Mouse (Mus musculus) hindbrain, embryonic 15.5 days (tissue): ENCODE measurements at regions not wholly inside any gene's neighbourhood (a gene's known extent, or its start where the extent isn't known, plus 50 kb on each side); places are given as distances from the start of the nearest gene placed in this dataset.

Experiments
- ATAC-seq: fragments of 200-750 bp; cut with Nextera tagmentation; 2 replicates; pipeline ENCODE4 v1.8.0; 2017; ENCODE audit warnings: low read depth, moderate number of reproducible peaks, moderate TSS enrichment; ENCODE audit not compliant: low FRiP score
- H3K27ac ChIP-seq: fragments of 300-500 bp; sonication (generic); replicated peaks from 2 replicates; pipeline ENCODE4 v1.5.1; 2015; ENCODE audit warnings: mild to moderate bottlenecking, inconsistent platforms
- H3K27me3 ChIP-seq: fragments of 300-500 bp; sonication (generic); 2 replicates; pipeline ENCODE4 v1.6.1; 2015; ENCODE audit warnings: control low read depth, inconsistent platforms
- H3K36me3 ChIP-seq: fragments of 300-500 bp; sonication (generic); 2 replicates; pipeline ENCODE4 v1.6.1; 2015; ENCODE audit warnings: control low read depth, inconsistent platforms
- H3K4me1 ChIP-seq: fragments of 300-500 bp; sonication (generic); replicated peaks from 2 replicates; pipeline ENCODE4 v1.6.1; 2015; ENCODE audit warnings: control low read depth, inconsistent platforms
- H3K4me2 ChIP-seq: fragments of 300-500 bp; sonication (generic); 2 replicates; pipeline ENCODE4 v1.6.1; 2015; ENCODE audit warnings: moderate library complexity, mild to moderate bottlenecking, inconsistent platforms
- H3K4me3 ChIP-seq: fragments of 300-500 bp; sonication (generic); 2 replicates; pipeline ENCODE4 v1.5.1; 2015; ENCODE audit warnings: mild to moderate bottlenecking, inconsistent platforms
- H3K9ac ChIP-seq: fragments of 300-500 bp; sonication (generic); 2 replicates; pipeline ENCODE4 v1.6.1; 2015; ENCODE audit warnings: inconsistent platforms
- H3K9me3 ChIP-seq: fragments of 300-500 bp; sonication (generic); 2 replicates; pipeline ENCODE4 v1.6.1; 2016; ENCODE audit warnings: control low read depth, inconsistent platforms
- WGBS: fragments of 180-500 bp; shearing (Covaris S2); methylation state at CpG from one replicate; pipeline ENCODE4 v1.1.7; 2015; 5-methylcytosine and 5-hydroxymethylcytosine counted together

- Histone ChIP-seq H3K9me3 (no peaks in the 10 kb centered on the region), H3K4me3 (no peak overlapping the region), H3K27me3 (no peaks in the 10 kb centered on the region), H3K4me1 (peaks cover 27% of the 10 kb centered on the region), H3K9ac (no peak overlapping the region), H3K27ac (no peak overlapping the region), H3K4me2 (no peak overlapping the region), H3K36me3 (no peaks in the 10 kb centered on the region)
- WGBS = 86% methylated on average over 6 of the region's 6 CpGs
- ATAC-seq = no peak
These were observed 143.0 kb downstream of the Fam43a start for GRCm38 (mm10) chr16:30742474-30742873.

- 0 out of 2 replicates have a peak overlapping the region, but pooled peaks have one; percentile 17 for H3K27ac ChIP-seq
- no peak for ATAC-seq
These were observed 144.0 kb downstream of the Fam43a start for GRCm38 (mm10) chr16:30743566-30743965.

GRCm38 (mm10) chr16:30744237-30744636, 144.7 kb downstream of the Fam43a start:
- Histone ChIP-seq H3K27ac (no peak overlapping the region), H3K9ac (no peak overlapping the region), H3K4me2 (no peak overlapping the region), H3K4me3 (no peak overlapping the region), H3K9me3 (no peaks in the 10 kb centered on the region), H3K36me3 (no peaks in the 10 kb centered on the region), H3K4me1 (peaks cover 27% of the 10 kb centered on the region), H3K27me3 (no peaks in the 10 kb centered on the region)
- ATAC-seq = peak; percentile 79
- WGBS = 44% methylated on average over 7 of the region's 7 CpGs

More at GRCm38 (mm10) chr16:30743566-30743965, 144.0 kb downstream of the Fam43a start:
- 67% methylated on average over 4 of the region's 4 CpGs for WGBS
- Histone ChIP-seq H3K9ac (no peak overlapping the region), H3K36me3 (no peaks in the 10 kb centered on the region), H3K4me2 (no peak overlapping the region), H3K4me3 (no peak overlapping the region), H3K4me1 (peaks cover 27% of the 10 kb centered on the region), H3K9me3 (no peaks in the 10 kb centered on the region), H3K27me3 (no peaks in the 10 kb centered on the region)

- Histone ChIP-seq H3K9me3 (no peaks in the 10 kb centered on the region), H3K4me1 (peaks cover 27% of the 10 kb centered on the region), H3K4me3 (no peak overlapping the region), H3K4me2 (no peak overlapping the region), H3K36me3 (no peaks in the 10 kb centered on the region), H3K27ac (peak overlapping the region; percentile 27; the same call in 1 of the 2 replicates), H3K27me3 (no peaks in the 10 kb centered on the region), H3K9ac (no peak overlapping the region)
- 26% methylated on average over 11 of the region's 11 CpGs for WGBS
- peak; percentile 49 for ATAC-seq
These were observed 146.2 kb downstream of the Fam43a start for GRCm38 (mm10) chr16:30745598-30746181.

GRCm38 (mm10) chr16:30746211-30746610, 146.7 kb downstream of the Fam43a start:
- no peak overlapping the region for H3K9ac ChIP-seq
- no peak for ATAC-seq
- no peaks in the 10 kb centered on the region for H3K9me3 ChIP-seq
- no peak overlapping the region for H3K4me3 ChIP-seq
- no peaks in the 10 kb centered on the region for H3K36me3 ChIP-seq
- H3K27me3 ChIP-seq = no peaks in the 10 kb centered on the region
- peaks cover 27% of the 10 kb centered on the region for H3K4me1 ChIP-seq
- 42% methylated on average over 8 of the region's 8 CpGs for WGBS
- peak overlapping the region; percentile 27; the same call in 1 of the 2 replicates for H3K27ac ChIP-seq
- no peak overlapping the region for H3K4me2 ChIP-seq

GRCm38 (mm10) chr16:30749841-30750240, 150.3 kb downstream of the Fam43a start:
- H3K9ac ChIP-seq = no peak overlapping the region
- no peak overlapping the region for H3K27ac ChIP-seq
- no peaks in the 10 kb centered on the region for H3K9me3 ChIP-seq
- no peak for ATAC-seq
- 67% methylated on average over 3 of the region's 3 CpGs for WGBS
- no peaks in the 10 kb centered on the region for H3K27me3 ChIP-seq
- peaks cover 14% of the 10 kb centered on the region; the same call in 1 of the 2 replicates for H3K4me1 ChIP-seq
- no peak overlapping the region for H3K4me2 ChIP-seq
- H3K4me3 ChIP-seq = no peak overlapping the region
- no peaks in the 10 kb centered on the region for H3K36me3 ChIP-seq

GRCm38 (mm10) chr16:30755771-30756170, 156.2 kb downstream of the Fam43a start:
- no peak overlapping the region for H3K9ac ChIP-seq
- no peak overlapping the region for H3K27ac ChIP-seq
- no peaks in the 10 kb centered on the region for H3K36me3 ChIP-seq
- H3K4me3 ChIP-seq = no peak overlapping the region
- ATAC-seq = no peak
- no peaks in the 10 kb centered on the region for H3K9me3 ChIP-seq
- 86% methylated on average over 2 of the region's 2 CpGs for WGBS
- no peaks in the 10 kb centered on the region for H3K4me1 ChIP-seq
- no peak overlapping the region for H3K4me2 ChIP-seq
- no peaks in the 10 kb centered on the region for H3K27me3 ChIP-seq

- Histone ChIP-seq H3K4me2 (no peak overlapping the region), H3K9me3 (no peaks in the 10 kb centered on the region), H3K27me3 (no peaks in the 10 kb centered on the region), H3K36me3 (no peaks in the 10 kb centered on the region), H3K9ac (no peak overlapping the region), H3K4me1 (no peaks in the 10 kb centered on the region), H3K27ac (no peak overlapping the region), H3K4me3 (no peak overlapping the region)
- WGBS = 72% methylated on average over 5 of the region's 5 CpGs
- ATAC-seq = no peak
These were observed 157.2 kb downstream of the Fam43a start for GRCm38 (mm10) chr16:30756678-30757077.

- Histone ChIP-seq H3K36me3 (no peaks in the 10 kb centered on the region), H3K27ac (no peak overlapping the region), H3K4me2 (no peak overlapping the region), H3K4me3 (no peak overlapping the region), H3K27me3 (no peaks in the 10 kb centered on the region), H3K9ac (no peak overlapping the region), H3K9me3 (no peaks in the 10 kb centered on the region), H3K4me1 (0 out of 2 replicates have a peak, but pooled peaks cover 7% of the 10 kb centered on the region)
- ATAC-seq = no peak
- 73% methylated on average over 3 of the region's 3 CpGs for WGBS
These were observed 158.0 kb downstream of the Fam43a start for GRCm38 (mm10) chr16:30757556-30757955.

GRCm38 (mm10) chr16:30758041-30758440, 158.5 kb downstream of the Fam43a start:
- Histone ChIP-seq H3K27ac (no peak overlapping the region), H3K4me1 (0 out of 2 replicates have a peak, but pooled peaks cover 9% of the 10 kb centered on the region), H3K9me3 (no peaks in the 10 kb centered on the region), H3K27me3 (no peaks in the 10 kb centered on the region), H3K36me3 (no peaks in the 10 kb centered on the region), H3K4me2 (no peak overlapping the region), H3K4me3 (no peak overlapping the region), H3K9ac (no peak overlapping the region)
- no peak for ATAC-seq
- 84% methylated on average over 6 of the region's 6 CpGs for WGBS

- no peak for ATAC-seq
- 0 out of 2 replicates have a peak, but pooled peaks cover 9% of the 10 kb centered on the region for H3K4me1 ChIP-seq
- H3K27ac ChIP-seq = no peak overlapping the region
- no peak overlapping the region for H3K4me3 ChIP-seq
- H3K36me3 ChIP-seq = no peaks in the 10 kb centered on the region
- H3K4me2 ChIP-seq = no peak overlapping the region
- H3K9me3 ChIP-seq = no peaks in the 10 kb centered on the region
- WGBS = 86% methylated on average over 8 of the region's 8 CpGs
- no peaks in the 10 kb centered on the region for H3K27me3 ChIP-seq
- no peak overlapping the region for H3K9ac ChIP-seq
These were observed 160.0 kb downstream of the Fam43a start for GRCm38 (mm10) chr16:30759503-30759902.

GRCm38 (mm10) chr16:30761201-30761710, 161.7 kb downstream of the Fam43a start:
- no peak overlapping the region for H3K27ac ChIP-seq
- no peak for ATAC-seq
- no peaks in the 10 kb centered on the region for H3K9me3 ChIP-seq
- H3K4me1 ChIP-seq = 0 out of 2 replicates have a peak, but pooled peaks cover 9% of the 10 kb centered on the region
- no peak overlapping the region for H3K4me2 ChIP-seq
- no peak overlapping the region for H3K9ac ChIP-seq
- H3K4me3 ChIP-seq = no peak overlapping the region
- H3K36me3 ChIP-seq = no peaks in the 10 kb centered on the region
- WGBS = 69% methylated on average over 8 of the region's 8 CpGs
- no peaks in the 10 kb centered on the region for H3K27me3 ChIP-seq
